Mouse (Mus musculus) embryonic fibroblast, embryonic 13.5 days (primary cell): ENCODE measurements around the gene Zbtb42.

Experiments used
- CTCF ChIP-seq: IDR thresholded peaks from 2 replicates; pipeline ENCODE4 v1.5.1; 2011; ENCODE audit warnings: mild to moderate bottlenecking, control low read depth, low read length, moderate library complexity, borderline replicate concordance; ENCODE audit not compliant: insufficient read depth
- POLR2A ChIP-seq: IDR thresholded peaks from 2 replicates; pipeline ENCODE4 v1.6.1; 2011; ENCODE audit warnings: low read depth, mild to moderate bottlenecking, control low read depth, low read length, moderate library complexity

DNA sequence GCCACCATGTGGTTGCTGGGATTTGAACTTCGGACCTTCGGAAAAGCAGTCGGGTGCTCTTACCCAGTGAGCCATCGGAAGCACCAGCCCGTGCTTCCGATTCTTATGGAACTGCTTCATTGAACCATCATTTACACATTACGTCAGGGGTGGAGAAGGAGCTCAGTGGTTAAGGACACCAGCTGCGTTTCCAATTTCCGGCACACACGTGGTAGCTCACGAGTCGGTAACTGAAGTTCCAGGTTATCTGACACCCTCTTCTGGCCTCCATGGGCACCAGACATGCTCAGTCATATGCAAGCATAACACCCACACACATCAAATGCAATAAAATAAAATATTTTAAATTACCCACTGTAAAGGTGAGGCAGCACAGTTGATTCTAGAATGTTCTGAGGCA lies 48.6 kb upstream of the Zbtb42 start:
- TF ChIP-seq CTCF (no peak), POLR2A (no peak)
